Mouse (Mus musculus) cerebellum, adult 2 months (tissue): Measurements from ENCODE around the gene Phkb.

Experiments used
- CTCF ChIP-seq: fragments of 200-500 bp; IDR thresholded peaks from 2 replicates; pipeline ENCODE4 v1.5.1; 2011; ENCODE audit warnings: low read depth, mild to moderate bottlenecking, control low read depth, low read length, moderate library complexity, borderline replicate concordance; ENCODE audit not compliant: insufficient read depth
- POLR2A ChIP-seq: fragments of 200-500 bp; IDR thresholded peaks from 2 replicates; pipeline ENCODE4 v1.6.1; 2011; ENCODE audit warnings: low read length, control low read depth, borderline replicate concordance; ENCODE audit not compliant: insufficient read depth

DNA sequence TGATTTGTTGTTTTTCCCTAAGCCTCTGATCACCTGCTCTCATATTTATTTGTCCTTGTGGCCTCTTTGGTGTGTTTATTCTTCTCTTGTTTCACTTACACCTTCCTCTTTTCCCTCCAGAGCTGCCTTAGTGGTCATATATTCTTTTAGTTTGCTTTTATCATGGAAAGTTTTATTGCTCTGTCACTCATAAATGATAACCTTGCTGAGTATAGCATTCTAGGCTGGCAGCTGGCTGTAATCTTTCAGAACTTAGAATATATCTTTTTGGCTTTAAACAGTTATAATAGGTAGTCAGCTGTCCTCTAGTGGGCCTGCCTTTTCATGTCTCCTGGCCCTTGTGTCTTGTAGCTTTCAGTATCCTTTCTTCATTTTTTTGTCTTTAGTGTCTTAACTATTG is 5.1 kb downstream of the Phkb start:
- TF ChIP-seq CTCF = no peak
- TF ChIP-seq POLR2A = no peak
